Mouse (Mus musculus) 3134 (cell line): ENCODE measurements around the gene Pced1b.
A peak's percentile ranks its signal among the peaks of the same experiment; 100 is the strongest.

Experiments used
- DNase-seq: peaks from one replicate; pipeline ENCODE4 v3.0.0-alpha.2; 2011; ENCODE audit warnings: low spot score; ENCODE audit not compliant: insufficient read length; ENCODE audit errors: extremely low read depth

The Pced1b gene

GRCm38 (mm10) chr15:97285665-97286212 is 38.8 kb downstream of the Pced1b start:
- DNase-seq, result no peak

DNA sequence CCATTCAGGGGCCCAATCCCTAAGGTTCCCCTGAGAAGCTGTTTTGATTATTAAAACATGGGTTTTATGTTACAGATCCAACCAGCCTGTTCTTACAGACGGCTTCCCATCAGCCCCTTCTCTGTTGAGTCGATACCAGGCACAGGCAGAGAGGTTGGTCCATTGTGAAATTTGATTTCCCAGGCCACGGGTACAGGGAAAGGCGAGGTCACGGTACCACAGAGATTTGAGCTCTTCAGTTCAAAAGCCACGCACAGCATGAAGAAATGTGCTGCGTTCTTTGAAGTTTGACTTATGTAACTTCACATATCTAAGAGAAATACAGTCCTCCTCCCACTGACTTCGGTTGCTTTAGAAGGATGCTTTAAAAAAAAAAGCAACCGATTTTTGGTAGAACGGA is 39.8 kb downstream of the Pced1b start:
- no peak for DNase-seq

DNA sequence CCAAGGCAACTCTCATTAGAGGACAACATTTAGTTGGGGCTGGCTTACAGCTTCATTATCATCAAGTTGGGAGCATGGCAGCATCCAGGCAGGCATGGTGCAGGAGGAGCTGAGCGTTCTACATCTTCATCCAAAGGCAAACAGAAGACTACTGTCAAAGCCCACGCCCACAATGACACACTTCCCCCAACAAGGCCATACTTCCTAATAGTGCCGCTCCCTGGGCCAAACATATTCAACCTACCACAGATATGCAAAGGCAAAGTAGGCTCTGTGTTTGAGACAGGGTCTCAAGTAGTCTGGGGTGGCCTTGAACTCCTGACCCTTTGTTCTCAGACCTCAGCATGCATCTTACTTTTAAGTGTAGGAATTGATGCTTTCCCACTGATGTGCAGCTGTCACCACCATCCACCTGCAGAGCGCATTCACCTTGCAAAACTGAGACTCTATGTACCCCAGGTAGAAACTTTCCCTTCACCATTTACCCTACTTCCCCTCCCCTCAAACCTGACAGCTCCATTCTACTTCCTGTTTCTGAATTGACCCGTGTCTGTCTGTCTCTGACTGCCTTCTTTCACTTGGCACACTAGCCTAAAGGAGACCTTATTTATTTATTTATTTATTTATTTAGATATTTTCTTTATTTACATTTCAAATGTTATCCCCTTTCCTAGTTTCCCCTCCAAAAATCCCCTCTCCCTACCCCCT is 40.7 kb downstream of the Pced1b start:
- DNase-seq, result no peak

- no peak for DNase-seq
These were observed 41.8 kb downstream of the Pced1b start for GRCm38 (mm10) chr15:97288690-97289089.

DNA sequence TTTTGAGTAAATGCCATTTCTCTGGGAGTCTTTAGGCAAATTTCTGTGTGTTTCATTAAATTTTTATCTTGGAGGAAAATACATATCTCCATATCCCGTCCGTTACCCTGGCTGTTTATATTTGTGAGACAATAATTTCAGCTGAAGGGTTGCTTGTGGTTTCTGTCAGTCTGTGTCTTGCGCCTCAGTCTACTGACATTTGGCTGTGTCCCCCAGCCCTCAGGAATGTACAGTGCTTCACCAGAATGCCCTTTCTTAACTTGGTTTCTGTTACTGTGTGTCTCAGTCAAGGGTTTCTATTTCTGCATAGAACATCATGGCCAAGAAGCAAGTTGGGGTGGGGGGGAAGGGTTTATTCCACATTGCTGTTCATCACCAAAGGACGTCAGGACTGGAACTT is 42.3 kb downstream of the Pced1b start:
- DNase-seq, result no peak

DNA sequence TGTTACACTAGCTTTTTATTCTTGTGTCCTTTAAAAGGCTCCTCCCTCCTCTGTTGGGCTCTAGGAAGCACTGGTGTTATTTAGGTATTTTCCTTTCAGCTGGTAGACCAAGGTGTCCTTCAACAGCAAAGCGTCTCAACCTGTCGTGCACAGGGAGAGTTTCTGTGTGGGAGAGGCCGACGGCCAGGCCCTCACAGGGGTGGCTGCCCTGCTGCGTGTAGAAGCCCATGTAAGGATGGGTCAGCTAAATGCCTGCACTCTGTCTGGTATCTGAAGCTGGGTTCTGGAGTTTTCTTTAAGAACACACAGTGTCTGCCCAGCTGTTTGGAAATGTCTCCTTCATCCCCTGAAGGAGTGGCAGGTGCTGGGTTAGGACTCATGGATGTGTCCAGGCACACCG is 43.4 kb downstream of the Pced1b start:
- DNase-seq, result no peak

DNA sequence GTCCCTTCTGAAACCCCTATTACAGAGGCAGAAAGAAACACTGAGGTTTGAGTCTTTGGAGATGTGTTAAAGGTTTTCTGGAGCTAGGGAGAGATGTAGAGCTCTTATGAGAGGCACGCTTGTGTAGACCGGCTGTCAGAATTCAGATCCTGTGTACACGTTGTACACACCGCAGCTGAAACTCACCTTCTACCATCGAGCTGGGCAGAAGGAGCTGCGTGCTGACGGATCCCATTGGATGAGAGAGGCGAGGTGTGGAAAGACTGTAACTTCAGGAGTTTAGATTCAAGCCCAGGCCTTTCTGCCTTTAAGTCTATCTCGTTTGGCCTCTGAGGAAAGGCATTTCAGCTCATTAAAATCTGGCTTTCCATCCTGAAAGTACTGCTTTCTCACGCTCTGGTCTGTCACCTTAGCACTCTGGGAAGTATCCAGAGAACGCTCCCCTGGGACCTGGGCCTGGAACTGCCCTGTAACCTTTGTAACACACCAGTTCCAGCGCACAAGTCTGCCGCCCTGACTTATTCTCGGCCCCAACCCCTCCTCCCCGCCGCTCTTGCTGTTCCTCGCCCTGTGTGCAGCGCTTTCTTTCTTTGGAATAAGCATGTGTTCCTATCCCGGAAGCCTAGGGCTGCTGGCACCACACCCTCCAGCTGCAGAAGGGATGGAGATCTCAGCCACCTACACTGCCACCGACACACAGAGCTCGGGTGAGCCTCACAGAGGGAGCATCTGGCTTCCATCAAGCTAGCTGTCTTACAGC is 44.6 kb downstream of the Pced1b start:
- no peak for DNase-seq

DNA sequence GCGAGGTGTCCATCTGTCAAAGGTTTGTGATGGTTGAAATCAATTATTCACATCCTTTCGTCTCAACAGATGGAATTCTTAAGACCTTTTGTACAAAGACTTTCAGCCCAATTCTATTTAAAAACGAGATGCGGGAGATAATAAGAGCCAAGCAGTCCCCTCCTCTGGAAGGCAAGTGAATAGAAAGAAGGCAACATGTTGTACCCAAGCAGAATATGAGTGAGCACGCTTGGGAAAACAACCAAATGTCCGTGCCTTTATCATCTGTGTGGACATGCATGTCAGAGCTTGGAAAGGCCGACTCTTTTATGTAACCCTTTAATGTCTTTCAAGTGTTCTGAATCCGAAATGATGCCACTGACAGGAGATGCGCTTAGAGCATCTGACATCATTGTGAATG is 61.0 kb downstream of the Pced1b start:
- DNase-seq, result no peak

DNA sequence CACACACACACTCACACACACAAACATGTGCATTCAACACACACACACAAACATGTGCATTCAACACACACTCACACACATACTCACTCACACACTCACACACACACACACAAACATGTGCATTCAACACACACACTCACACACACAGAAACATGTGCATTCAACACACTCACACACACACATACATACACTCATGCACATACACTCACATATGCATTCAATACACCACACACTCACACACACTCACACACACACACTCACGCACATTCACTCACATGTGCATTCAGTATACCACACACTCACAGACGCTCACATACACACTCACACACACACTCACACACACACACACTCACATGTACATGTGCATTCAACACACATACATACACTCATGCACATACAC is 62.6 kb downstream of the Pced1b start:
- DNase-seq, result no peak

GRCm38 (mm10) chr15:97310251-97310650 is 63.3 kb downstream of the Pced1b start:
- DNase-seq, result no peak

GRCm38 (mm10) chr15:97311211-97311610 is 64.3 kb downstream of the Pced1b start:
- DNase-seq, result no peak

- DNase-seq, result no peak
These were observed 65.0 kb downstream of the Pced1b start for GRCm38 (mm10) chr15:97311937-97312336.

DNA sequence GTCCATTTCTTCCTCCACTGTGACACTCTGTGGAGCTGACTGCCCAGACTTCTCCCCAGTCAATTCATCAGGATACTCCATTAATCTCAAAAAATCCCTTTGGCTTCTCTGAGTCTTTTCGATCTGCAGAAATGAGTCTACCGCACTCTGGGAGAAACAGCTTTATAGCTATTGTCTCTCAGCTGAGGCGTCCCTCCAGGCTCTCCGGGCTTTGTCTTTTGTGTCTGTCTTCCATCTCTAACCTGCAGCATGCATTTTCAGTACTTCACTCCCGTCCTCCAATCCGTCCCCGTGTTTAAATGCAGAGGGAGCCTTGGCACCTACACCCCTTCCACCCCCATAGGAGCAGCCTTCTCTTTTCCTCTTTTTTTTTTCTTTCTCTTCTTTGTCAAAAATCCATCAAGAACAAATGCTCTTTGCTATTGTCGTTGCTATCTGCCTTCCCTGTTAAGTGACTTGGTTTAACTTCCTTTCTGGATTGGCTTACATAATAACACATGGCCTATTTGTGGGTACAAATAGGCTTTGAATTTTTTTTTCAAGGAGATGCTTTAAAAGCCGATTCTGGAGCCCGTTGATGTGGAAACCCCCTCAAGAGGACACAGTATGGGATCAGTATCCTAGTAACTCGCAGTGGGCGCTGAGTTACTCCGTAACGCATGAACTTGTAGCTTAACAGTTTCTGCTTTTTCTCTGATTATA is 68.0 kb downstream of the Pced1b start:
- DNase-seq, result no peak

- no peak for DNase-seq
These were observed 68.5 kb downstream of the Pced1b start for GRCm38 (mm10) chr15:97315422-97315757.

DNA sequence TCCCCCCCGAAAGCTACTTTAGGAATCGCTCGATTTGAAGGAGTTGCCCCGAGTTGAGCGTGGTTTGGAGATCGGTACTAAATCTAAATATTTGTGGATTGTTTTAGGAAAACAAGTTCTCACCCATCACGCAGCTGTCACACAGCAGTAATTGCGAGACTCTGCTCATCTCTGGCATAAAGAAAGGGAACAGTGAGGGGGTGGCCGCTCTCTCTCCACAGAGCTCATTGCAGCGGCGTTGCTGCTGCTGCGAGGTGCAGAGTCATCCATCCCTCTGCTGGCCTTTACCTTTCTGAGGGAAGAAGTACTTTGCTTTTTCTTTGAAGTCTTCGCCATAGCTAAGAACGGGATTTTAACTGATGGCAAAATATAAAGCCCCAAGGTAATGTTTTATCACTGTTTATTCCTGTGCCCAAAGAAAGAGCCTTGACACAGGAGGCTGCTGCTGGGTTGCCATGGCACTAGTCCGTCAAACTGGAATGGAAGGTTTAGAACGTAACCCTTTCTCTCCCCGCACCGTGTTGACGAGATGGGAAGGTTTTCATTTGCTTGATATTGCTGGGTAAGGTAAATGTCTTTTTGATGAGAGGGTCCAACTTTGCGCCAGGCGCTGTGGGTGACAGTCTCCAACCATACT is 71.6 kb downstream of the Pced1b start:
- DNase-seq, result no peak

- DNase-seq, result no peak
These were observed 75.9 kb downstream of the Pced1b start for GRCm38 (mm10) chr15:97322821-97323220.

GRCm38 (mm10) chr15:97323466-97323865 is 76.6 kb downstream of the Pced1b start:
- no peak for DNase-seq

GRCm38 (mm10) chr15:97324311-97324710 is 77.4 kb downstream of the Pced1b start:
- DNase-seq, result no peak

- peak; percentile 43 for DNase-seq
These were observed 80.7 kb downstream of the Pced1b start for GRCm38 (mm10) chr15:97327500-97328081.

GRCm38 (mm10) chr15:97332582-97332981 is 85.7 kb downstream of the Pced1b start:
- no peak for DNase-seq
